Mouse (Mus musculus) intestine, embryonic 16.5 days (tissue): ENCODE measurements at regions not wholly inside any gene's neighbourhood (a gene's known extent, or its start where the extent isn't known, plus 50 kb on each side); places are given as distances from the start of the nearest gene placed in this dataset.

ENCODE experiments used
- ATAC-seq: fragments of 200-750 bp; cut with Nextera tagmentation; 2 replicates; pipeline ENCODE4 v1.8.0; 2017; ENCODE audit warnings: moderate TSS enrichment, moderate library complexity
- H3K27ac ChIP-seq: fragments of 300-500 bp; sonication (generic); 2 replicates; pipeline ENCODE4 v1.5.1; 2014; ENCODE audit warnings: mild to moderate bottlenecking, low read length
- H3K27me3 ChIP-seq: fragments of 300-500 bp; sonication (generic); replicated peaks from 2 replicates; pipeline ENCODE4 v1.6.1; 2014; ENCODE audit warnings: low read length, control low read depth, mixed read lengths; ENCODE audit not compliant: control insufficient read depth, insufficient read depth
- H3K36me3 ChIP-seq: fragments of 300-500 bp; sonication (generic); 2 replicates; pipeline ENCODE4 v1.6.1; 2014; ENCODE audit warnings: low read length, control low read depth; ENCODE audit not compliant: control insufficient read depth, insufficient read depth
- H3K4me1 ChIP-seq: fragments of 300-500 bp; sonication (generic); 2 replicates; pipeline ENCODE4 v1.6.1; 2014; ENCODE audit warnings: low read length, control low read depth, mixed read lengths; ENCODE audit not compliant: control insufficient read depth, insufficient read depth
- H3K4me2 ChIP-seq: fragments of 300-500 bp; sonication (generic); 2 replicates; pipeline ENCODE4 v1.6.1; 2014; ENCODE audit warnings: low read depth, low read length, control low read depth
- H3K4me3 ChIP-seq: fragments of 300-500 bp; sonication (generic); 2 replicates; pipeline ENCODE4 v1.5.1; 2014; ENCODE audit warnings: mild to moderate bottlenecking, low read length
- H3K9ac ChIP-seq: fragments of 300-500 bp; sonication (generic); 2 replicates; pipeline ENCODE4 v1.6.1; 2014; ENCODE audit warnings: low read depth, low read length
- H3K9me3 ChIP-seq: fragments of 300-500 bp; sonication (generic); 2 replicates; pipeline ENCODE4 v1.6.1; 2016; ENCODE audit warnings: low read length, control low read depth; ENCODE audit not compliant: control insufficient read depth
- WGBS: fragments of 180-500 bp; shearing (Covaris S2); extraction: QIAGEN DNeasy Blood & Tissue Kit; methylation state at CpG from one replicate; pipeline ENCODE4 v1.1.7; 2014; 5-methylcytosine and 5-hydroxymethylcytosine counted together

DNA sequence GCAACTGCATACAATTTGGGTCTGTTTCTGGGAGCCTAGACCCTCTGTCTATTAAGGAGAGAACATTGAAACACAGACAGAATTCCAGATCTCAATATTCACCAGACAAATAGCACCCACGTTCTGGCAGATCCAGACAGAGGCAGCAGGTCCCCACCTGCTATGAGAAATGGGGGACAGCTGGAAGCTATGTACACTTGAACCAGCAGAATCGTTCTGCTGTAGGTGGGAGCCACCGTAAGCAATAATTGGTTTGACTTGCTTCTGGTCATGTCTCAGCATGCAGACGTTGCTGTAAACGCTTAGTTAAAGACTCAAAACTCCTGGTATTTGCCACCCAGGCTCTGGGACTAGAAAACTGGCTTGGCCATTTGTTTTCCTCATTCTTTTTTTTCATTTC lies 122.2 kb upstream of the Xylt1 start:
- no peaks in the 10 kb centered on the region for H3K9me3 ChIP-seq
- H3K4me3 ChIP-seq = no peak overlapping the region
- WGBS = 69% methylated on average over 5 of the region's 5 CpGs
- H3K4me1 ChIP-seq = no peaks in the 10 kb centered on the region
- H3K4me2 ChIP-seq = no peak overlapping the region
- H3K27me3 ChIP-seq = no peaks in the 10 kb centered on the region
- no peak for ATAC-seq
- no peak overlapping the region for H3K27ac ChIP-seq
- no peaks in the 10 kb centered on the region for H3K36me3 ChIP-seq
- H3K9ac ChIP-seq = no peak overlapping the region

DNA sequence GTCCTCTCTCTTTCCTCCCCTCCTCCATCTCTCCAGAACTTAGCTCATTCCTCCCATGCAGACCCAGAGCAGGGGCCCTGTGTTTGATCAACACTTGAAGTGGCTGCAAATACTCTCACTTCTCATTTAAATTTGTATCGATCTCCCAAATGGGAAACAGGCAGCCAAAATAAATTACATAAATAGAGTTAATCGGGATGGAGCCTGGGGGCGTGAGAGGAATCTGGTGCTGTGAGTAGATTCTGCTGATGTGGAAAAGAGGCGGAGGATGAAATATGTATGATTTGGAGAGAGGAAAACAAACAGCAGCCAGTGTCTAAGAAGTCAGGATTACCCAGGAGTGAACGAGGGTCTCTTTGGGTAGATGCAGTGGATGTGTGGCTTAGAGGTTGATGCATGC lies 121.6 kb upstream of the Xylt1 start:
- H3K27ac ChIP-seq = no peak overlapping the region
- ATAC-seq = no peak
- no peak overlapping the region for H3K4me3 ChIP-seq
- no peaks in the 10 kb centered on the region for H3K9me3 ChIP-seq
- no peak overlapping the region for H3K4me2 ChIP-seq
- H3K9ac ChIP-seq = no peak overlapping the region
- 48% methylated on average over 5 of the region's 5 CpGs for WGBS
- H3K4me1 ChIP-seq = no peaks in the 10 kb centered on the region
- no peaks in the 10 kb centered on the region for H3K36me3 ChIP-seq
- no peaks in the 10 kb centered on the region for H3K27me3 ChIP-seq

DNA sequence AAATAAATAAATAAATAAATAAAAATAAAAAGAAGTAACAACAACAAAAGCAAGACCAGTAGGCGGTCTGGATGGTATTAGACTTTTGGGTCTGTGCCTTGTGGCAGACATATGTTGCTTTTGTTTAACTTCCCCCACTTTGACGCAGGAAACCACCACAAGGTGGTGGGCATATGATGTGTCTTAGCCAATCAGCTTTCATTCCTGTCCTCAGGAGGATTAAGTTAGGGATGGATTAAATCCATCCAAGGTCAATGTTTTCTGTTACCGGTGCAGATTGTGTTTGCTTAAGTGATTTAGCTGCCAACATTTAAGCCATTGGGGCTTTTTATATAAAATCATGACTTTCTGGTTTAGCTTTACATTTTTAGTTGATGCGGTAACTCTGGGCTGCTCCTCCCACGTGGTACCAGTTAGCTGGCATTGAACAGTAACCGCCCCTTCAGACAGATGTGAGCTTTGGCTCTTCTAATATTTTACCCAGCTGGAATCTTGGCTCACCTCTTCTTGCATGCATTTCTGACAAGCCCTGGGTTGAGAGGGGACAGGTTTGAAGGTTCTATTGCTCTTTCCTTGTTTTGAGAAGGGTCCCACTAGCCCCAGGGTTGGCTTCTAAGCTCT lies 121.0 kb upstream of the Xylt1 start:
- Histone ChIP-seq H3K4me1 (no peaks in the 10 kb centered on the region), H3K36me3 (no peaks in the 10 kb centered on the region), H3K4me3 (no peak overlapping the region), H3K27me3 (no peaks in the 10 kb centered on the region), H3K4me2 (no peak overlapping the region), H3K9me3 (no peaks in the 10 kb centered on the region), H3K27ac (no peak overlapping the region), H3K9ac (no peak overlapping the region)
- no peak for ATAC-seq
- WGBS = 64% methylated on average over 6 of the region's 6 CpGs

DNA sequence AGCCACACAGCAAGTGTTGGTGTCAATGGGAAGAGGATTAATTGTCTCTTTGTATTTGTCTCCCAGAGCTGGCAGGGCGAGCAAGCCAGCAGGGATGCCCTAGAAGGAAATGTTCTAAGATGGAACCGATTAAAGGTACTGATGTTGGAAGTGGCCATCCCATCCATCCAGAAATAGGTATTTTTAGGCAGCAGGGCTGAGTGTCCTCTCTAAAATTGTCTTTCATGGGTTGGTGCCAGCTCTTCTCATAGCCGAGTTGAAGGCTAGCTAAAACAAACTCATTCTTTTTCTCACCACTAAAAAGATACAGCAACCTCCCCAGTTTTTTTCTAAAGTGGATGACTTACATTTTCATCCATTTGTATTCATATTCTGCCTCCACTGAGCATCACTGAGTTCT lies 120.2 kb upstream of the Xylt1 start:
- H3K27me3 ChIP-seq = no peaks in the 10 kb centered on the region
- H3K4me1 ChIP-seq = no peaks in the 10 kb centered on the region
- H3K4me2 ChIP-seq = no peak overlapping the region
- H3K36me3 ChIP-seq = no peaks in the 10 kb centered on the region
- no peak overlapping the region for H3K4me3 ChIP-seq
- ATAC-seq = no peak
- H3K9ac ChIP-seq = no peak overlapping the region
- WGBS = 69% methylated on average over 3 of the region's 3 CpGs
- H3K9me3 ChIP-seq = no peaks in the 10 kb centered on the region
- no peak overlapping the region for H3K27ac ChIP-seq

DNA sequence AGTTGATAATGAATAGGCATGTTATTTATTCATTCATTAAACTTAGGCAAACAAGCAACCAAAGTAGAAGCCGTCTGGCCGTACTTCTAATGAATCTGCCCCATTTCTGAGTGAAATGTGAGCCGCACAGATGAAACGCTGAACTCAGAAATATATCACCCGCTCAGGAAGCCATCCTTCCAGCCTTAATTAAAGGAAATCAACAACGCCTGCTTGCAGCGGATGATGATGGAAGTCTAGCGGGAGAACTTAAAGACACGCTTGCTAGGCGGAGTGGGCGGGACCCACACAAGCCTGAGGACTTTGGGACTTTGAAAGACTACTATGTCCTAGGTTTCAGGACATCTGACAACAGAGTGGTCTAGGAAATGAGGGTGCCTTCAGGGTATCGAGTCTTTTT lies 117.7 kb upstream of the Xylt1 start:
- Histone ChIP-seq H3K27me3 (no peaks in the 10 kb centered on the region), H3K4me2 (no peak overlapping the region), H3K4me3 (no peak overlapping the region), H3K36me3 (no peaks in the 10 kb centered on the region), H3K27ac (no peak overlapping the region), H3K4me1 (no peaks in the 10 kb centered on the region), H3K9me3 (no peaks in the 10 kb centered on the region), H3K9ac (no peak overlapping the region)
- ATAC-seq = no peak
- 86% methylated on average over 12 of the region's 12 CpGs for WGBS

DNA sequence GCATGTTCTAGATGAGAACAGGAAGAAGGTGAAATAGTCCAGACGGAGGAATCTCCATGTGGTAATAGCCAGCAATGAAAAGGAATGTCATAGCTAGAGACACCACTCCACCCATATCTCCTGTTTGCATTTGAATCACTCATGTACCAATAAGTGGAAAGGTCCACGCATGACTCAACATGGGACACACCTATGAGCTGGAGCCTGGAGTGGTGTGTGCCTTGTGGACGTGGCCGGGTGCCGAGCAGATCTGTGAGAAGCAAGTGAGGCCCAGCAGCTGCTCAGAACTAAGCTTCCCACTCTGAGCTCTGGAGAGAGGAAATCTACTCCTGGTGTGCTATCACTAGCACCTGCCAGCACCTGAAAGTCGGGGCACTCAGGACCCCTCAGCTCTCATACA lies 116.4 kb upstream of the Xylt1 start:
- H3K9me3 ChIP-seq = no peaks in the 10 kb centered on the region
- no peaks in the 10 kb centered on the region for H3K4me1 ChIP-seq
- H3K27ac ChIP-seq = no peak overlapping the region
- H3K36me3 ChIP-seq = no peaks in the 10 kb centered on the region
- ATAC-seq = no peak
- no peak overlapping the region for H3K4me3 ChIP-seq
- 72% methylated on average over 6 of the region's 6 CpGs for WGBS
- H3K9ac ChIP-seq = no peak overlapping the region
- no peaks in the 10 kb centered on the region for H3K27me3 ChIP-seq
- H3K4me2 ChIP-seq = no peak overlapping the region

DNA sequence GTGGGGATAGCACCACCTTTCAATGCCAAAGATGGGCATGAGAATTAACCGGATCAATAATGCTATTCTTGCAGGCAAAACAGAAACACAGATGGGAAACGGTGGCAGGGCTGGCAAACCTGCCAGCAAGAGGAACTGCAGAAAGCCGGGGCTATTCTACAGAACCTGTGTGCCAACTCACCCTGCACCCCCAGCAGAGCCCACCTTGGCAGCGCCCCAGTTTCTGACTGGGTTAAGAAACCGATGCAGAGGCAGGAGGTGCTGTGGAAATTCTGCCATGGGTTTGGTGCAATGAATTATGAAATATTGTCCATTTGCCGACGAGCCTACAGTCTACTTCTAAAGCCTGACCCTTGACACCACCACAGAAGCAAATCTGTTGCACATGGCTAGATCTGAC lies 112.7 kb upstream of the Xylt1 start:
- H3K27me3 ChIP-seq = no peaks in the 10 kb centered on the region
- H3K4me2 ChIP-seq = no peak overlapping the region
- H3K36me3 ChIP-seq = no peaks in the 10 kb centered on the region
- H3K4me3 ChIP-seq = no peak overlapping the region
- no peak for ATAC-seq
- H3K4me1 ChIP-seq = no peaks in the 10 kb centered on the region
- H3K27ac ChIP-seq = no peak overlapping the region
- 87% methylated on average over 7 of the region's 7 CpGs for WGBS
- no peak overlapping the region for H3K9ac ChIP-seq
- no peaks in the 10 kb centered on the region for H3K9me3 ChIP-seq

DNA sequence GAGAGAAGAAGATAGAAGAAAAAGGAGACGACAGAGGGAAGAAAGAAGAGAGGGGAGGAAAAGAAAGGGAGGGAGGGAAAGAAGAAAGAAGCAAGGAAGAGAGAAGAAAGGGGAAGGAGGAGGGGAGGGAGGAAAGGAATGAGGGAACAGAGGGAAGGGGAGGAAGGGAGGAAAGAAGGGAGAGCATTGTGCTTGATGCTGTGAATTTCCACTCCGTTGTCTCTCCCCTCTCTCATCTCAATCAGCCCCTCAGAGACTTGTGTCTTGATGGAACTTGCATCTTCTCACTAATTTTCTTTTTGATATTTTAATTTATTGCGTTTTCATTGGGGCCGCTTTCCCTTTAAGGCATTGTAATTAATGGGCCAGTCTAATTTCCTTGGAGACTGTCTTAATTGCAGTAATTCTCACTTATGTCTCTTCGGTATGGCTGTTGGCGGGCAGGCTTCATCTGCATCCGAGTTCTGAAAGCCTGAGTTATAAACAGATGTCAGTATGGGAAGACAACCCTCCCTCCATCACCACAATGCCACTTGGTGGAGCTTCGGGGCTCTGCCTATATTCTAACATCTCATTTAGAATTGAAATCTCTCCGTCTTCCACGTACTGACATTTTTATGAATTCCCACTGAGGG lies 111.4 kb upstream of the Xylt1 start:
- WGBS = 67% methylated on average over 10 of the region's 10 CpGs

DNA sequence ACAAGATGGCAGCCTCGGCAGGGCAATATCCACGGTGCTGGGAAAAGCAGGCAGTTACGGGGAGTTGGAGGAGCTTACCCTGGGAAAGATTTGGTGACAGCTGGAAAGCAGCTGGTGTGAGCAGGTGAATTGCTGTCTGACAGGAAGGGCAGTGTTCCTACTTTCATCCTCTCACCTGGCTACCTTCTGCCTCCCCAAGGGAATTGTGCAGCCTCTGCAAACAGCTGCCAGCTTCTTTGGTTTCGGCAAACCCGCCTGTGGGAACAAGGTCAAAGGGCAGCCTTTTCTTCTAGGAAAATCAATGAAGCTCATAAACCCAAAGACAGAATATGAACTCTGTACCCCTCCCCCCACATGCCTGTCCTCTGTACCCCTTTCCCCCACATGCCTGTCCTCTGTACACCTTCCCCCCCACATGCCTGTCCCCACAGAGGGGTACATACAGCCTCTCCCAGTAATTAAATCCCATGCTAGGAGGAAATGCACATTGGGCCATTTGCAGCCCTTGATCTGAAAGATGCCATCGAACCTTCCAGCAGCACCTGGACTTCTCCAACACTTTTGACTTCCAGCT lies 102.3 kb upstream of the Xylt1 start:
- no peaks in the 10 kb centered on the region for H3K27me3 ChIP-seq
- H3K9ac ChIP-seq = no peak overlapping the region
- no peaks in the 10 kb centered on the region for H3K9me3 ChIP-seq
- no peak overlapping the region for H3K27ac ChIP-seq
- H3K36me3 ChIP-seq = no peaks in the 10 kb centered on the region
- H3K4me3 ChIP-seq = no peak overlapping the region
- H3K4me2 ChIP-seq = 0 out of 2 replicates have a peak overlapping the region, but pooled peaks have one; percentile 7
- H3K4me1 ChIP-seq = 0 out of 2 replicates have a peak, but pooled peaks cover 6% of the 10 kb centered on the region
- peak; percentile 86 for ATAC-seq
- WGBS = 41% methylated on average over 6 of the region's 6 CpGs

More for the DNA sequence above, 111.4 kb upstream of the Xylt1 start:
- Histone ChIP-seq H3K9ac (no peak overlapping the region), H3K4me3 (no peak overlapping the region), H3K27ac (no peak overlapping the region), H3K4me2 (no peak overlapping the region), H3K27me3 (no peaks in the 10 kb centered on the region), H3K36me3 (no peaks in the 10 kb centered on the region), H3K9me3 (no peaks in the 10 kb centered on the region), H3K4me1 (no peaks in the 10 kb centered on the region)
- ATAC-seq = no peak
